Mouse (Mus musculus) liver, postnatal 0 days (tissue): ENCODE results near the gene Gm21188. TPM values are rescaled to one million over a fixed set of nuclear protein-coding genes. Genes with fewer than 3 reads are reported as not detected.
"Not testable (repeated sequence)": the region's sequence is repeated elsewhere in the genome, so short reads cannot be mapped to it uniquely, and the experiment has no call there.

ENCODE experiments used
- ATAC-seq: fragments of 200-750 bp; cut with Nextera tagmentation; 2 replicates; pipeline ENCODE4 v1.8.0; 2017; ENCODE audit warnings: mild to moderate bottlenecking, moderate library complexity
- DNase-seq: peaks from one replicate; pipeline ENCODE4 v3.0.0-alpha.2; 2016
- H3K27ac ChIP-seq: fragments of 300-500 bp; sonication (generic); 2 replicates; pipeline ENCODE4 v1.5.1; 2014; ENCODE audit warnings: antibody characterized with exemption, moderate library complexity, mild to moderate bottlenecking, low read depth
- H3K27me3 ChIP-seq: fragments of 300-500 bp; sonication (generic); 2 replicates; pipeline ENCODE4 v1.6.1; 2014; ENCODE audit warnings: low read length, control low read depth, mixed read lengths; ENCODE audit not compliant: insufficient read depth
- H3K36me3 ChIP-seq: fragments of 300-500 bp; sonication (generic); replicated peaks from 2 replicates; pipeline ENCODE4 v1.6.1; 2014; ENCODE audit warnings: mild to moderate bottlenecking, control low read depth, low read length, moderate library complexity, mixed read lengths; ENCODE audit not compliant: insufficient read depth
- H3K4me1 ChIP-seq: fragments of 300-500 bp; sonication (generic); 2 replicates; pipeline ENCODE4 v1.6.1; 2014; ENCODE audit warnings: antibody characterized with exemption, mild to moderate bottlenecking, control low read depth; ENCODE audit not compliant: insufficient read depth
- H3K4me2 ChIP-seq: fragments of 300-500 bp; sonication (generic); 2 replicates; pipeline ENCODE4 v1.6.1; 2014; ENCODE audit warnings: low read depth, mild to moderate bottlenecking, low read length, moderate library complexity, mixed read lengths
- H3K4me3 ChIP-seq: fragments of 300-500 bp; sonication (generic); 2 replicates; pipeline ENCODE4 v1.5.1; 2014; ENCODE audit warnings: low read depth, low read length
- H3K9ac ChIP-seq: fragments of 300-500 bp; sonication (generic); replicated peaks from 2 replicates; pipeline ENCODE4 v1.6.1; 2014; ENCODE audit warnings: mild to moderate bottlenecking, moderate library complexity
- H3K9me3 ChIP-seq: fragments of 300-500 bp; sonication (generic); 2 replicates; pipeline ENCODE4 v1.6.1; 2016; ENCODE audit warnings: mild to moderate bottlenecking, control low read depth, low read length, mixed read lengths
- CTCF ChIP-seq: sonication (generic); IDR thresholded peaks from 2 replicates; pipeline ENCODE4 v1.5.1; 2016; ENCODE audit warnings: antibody characterized with exemption, low read depth
- WGBS: fragments of 180-500 bp; shearing (Covaris S2); extraction: QIAGEN DNeasy Blood & Tissue Kit; methylation state at CpG from one replicate; pipeline ENCODE4 v1.1.7; 2014; ENCODE audit not compliant: insufficient replicate concordance; 5-methylcytosine and 5-hydroxymethylcytosine counted together
- polyA plus RNA-seq: library from polyadenylated mRNA; unstranded; fragments of >200 nt; fragmentation: Nextera tagmentation; extraction: Ambion mirVana; gene quantifications from 2 replicates; pipeline ENCODE4 v1.2.1, GENCODE M21; 2015

The Gm21188 gene
- polyA plus RNA-seq, 1 experiment from 2014 or later = 1.3 TPM

DNA sequence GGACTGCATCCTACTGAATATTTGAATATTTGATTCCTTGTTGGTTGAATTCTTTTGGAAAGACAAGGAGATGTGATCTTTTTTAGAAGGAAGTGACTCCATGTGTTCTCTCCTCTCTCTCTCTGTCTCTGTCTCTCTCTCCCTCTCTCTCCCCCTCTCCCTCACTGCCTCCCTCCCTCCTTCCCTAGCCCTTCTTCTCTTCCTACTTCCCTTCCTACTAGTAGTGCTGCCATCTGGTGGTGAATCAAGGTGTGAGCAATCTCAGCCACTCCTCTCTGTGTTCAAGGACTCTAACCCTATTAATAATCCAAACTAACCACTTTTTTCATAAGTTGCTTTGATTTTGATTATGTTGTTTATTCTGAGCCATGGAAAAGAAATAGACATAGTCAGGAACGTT lies 30.5 kb downstream of the Gm21188 start:
- WGBS = no CpG with 5 or more reads among the region's 1 CpGs

DNA sequence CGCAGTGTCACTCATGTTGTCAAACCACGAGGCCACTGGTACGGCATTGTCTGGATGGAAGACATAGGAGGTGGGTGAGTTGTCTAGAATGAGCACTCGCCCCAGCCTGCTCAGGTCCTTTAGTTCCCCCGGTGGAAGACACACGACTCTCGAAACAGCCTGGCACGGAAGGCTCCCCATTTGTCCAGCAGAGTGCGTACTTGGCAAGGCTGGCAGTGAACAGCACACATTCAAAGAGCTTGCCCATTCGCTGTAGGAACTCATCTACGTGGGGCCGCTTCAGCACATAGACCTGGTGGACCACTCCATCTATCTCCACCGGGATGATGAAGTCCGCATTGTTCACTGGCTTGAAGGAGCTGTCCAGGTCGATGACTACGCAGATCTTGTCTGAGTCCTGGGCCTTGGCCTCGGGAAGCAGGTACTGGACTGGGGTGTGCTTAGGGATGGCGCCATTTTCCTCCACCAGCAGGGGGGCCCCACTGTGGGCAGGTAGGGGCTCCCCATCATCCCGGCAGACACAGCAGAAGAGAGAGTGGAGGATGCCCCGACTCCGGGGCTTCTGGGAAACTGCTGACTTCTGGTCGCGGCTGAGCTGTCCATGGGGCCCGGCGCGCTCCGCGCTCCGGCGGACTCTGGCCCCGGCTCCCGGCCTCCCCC lies 36.5 kb downstream of the Gm21188 start:
- not testable (repeated sequence) for H3K4me3 ChIP-seq, H3K4me2 ChIP-seq, H3K27ac ChIP-seq, DNase-seq, H3K36me3 ChIP-seq, H3K4me1 ChIP-seq, H3K9ac ChIP-seq, H3K9me3 ChIP-seq, ATAC-seq, H3K27me3 ChIP-seq
- 3% methylated on average over 6 of the region's 32 CpGs for WGBS

More for the DNA sequence above, 30.5 kb downstream of the Gm21188 start:
- H3K4me1 ChIP-seq, H3K27me3 ChIP-seq, H3K4me2 ChIP-seq, ATAC-seq, H3K36me3 ChIP-seq, DNase-seq, H3K27ac ChIP-seq, H3K9me3 ChIP-seq, H3K4me3 ChIP-seq, H3K9ac ChIP-seq: not testable (repeated sequence)
- peak; percentile 47 for TF ChIP-seq CTCF

DNA sequence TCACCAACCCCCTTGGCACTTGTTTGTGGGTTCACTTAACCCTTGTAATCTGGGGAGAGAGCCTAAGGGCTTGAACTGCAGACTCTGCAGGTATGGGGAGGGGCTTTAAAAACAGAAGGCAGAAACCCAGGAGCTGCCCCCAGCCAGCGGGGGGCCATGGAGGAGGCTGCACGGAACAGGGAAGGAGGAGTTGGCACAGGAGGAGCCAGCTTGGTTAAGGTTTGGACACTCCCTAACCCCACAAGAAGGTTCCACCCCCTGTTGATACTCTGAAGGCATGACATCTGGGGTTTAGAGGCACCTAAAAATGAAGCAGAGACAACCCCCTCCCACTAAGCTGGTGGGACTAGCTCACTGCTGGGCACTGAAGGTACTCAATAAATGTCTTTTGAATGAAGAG lies 38.0 kb downstream of the Gm21188 start:
- H3K4me1 ChIP-seq, H3K27me3 ChIP-seq, H3K9me3 ChIP-seq, ATAC-seq, H3K36me3 ChIP-seq, H3K9ac ChIP-seq, DNase-seq, H3K27ac ChIP-seq, H3K4me2 ChIP-seq, H3K4me3 ChIP-seq: not testable (repeated sequence)
- WGBS = no CpG with 5 or more reads among the region's 2 CpGs

DNA sequence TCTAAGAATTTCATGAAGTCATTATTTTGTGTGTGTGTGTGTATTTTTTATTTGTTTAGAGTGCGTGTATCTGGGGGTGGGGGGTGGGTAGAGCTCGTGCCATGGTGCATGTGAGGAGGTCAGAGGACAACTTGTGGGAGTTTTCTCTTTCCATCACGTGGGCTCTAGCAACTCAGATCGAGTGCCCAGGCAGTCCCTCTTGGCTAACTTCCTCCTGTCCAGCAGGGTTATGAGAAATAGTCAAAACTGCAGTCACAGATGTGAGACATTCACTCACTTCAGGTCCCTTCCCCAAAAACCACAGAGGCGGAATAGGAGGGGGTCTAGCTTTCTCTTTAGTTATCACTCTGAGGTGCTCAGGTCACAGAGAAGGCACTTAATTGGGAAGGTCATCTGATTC lies 38.5 kb downstream of the Gm21188 start:
- H3K4me3 ChIP-seq, DNase-seq, H3K9ac ChIP-seq, H3K4me1 ChIP-seq, H3K27me3 ChIP-seq, H3K9me3 ChIP-seq, H3K4me2 ChIP-seq, ATAC-seq, H3K36me3 ChIP-seq, H3K27ac ChIP-seq: not testable (repeated sequence)
- WGBS = no CpG with 5 or more reads among the region's 5 CpGs

DNA sequence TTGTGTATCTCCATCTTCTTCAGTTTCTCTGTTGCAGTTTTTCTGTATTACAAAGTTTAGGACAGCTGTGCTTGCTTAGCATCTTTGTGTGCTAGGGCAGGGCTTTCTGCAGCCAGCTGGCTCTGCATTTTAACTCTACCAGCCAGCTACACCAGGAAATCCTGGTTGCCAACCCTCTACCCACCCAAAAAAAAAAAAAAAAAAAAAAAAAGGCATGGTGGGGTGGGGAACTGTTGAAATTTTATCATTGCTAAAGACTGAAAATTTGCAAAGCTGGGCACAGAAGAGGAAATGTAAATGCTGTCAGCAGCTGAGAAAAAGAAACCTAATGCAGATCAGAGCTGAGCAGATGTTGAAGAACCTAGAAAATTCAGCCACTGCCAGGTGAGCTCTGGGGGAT lies 41.9 kb downstream of the Gm21188 start:
- H3K9ac ChIP-seq, H3K4me2 ChIP-seq, DNase-seq, H3K36me3 ChIP-seq, ATAC-seq, H3K27ac ChIP-seq, H3K27me3 ChIP-seq, H3K4me3 ChIP-seq, H3K4me1 ChIP-seq, H3K9me3 ChIP-seq: not testable (repeated sequence)

DNA sequence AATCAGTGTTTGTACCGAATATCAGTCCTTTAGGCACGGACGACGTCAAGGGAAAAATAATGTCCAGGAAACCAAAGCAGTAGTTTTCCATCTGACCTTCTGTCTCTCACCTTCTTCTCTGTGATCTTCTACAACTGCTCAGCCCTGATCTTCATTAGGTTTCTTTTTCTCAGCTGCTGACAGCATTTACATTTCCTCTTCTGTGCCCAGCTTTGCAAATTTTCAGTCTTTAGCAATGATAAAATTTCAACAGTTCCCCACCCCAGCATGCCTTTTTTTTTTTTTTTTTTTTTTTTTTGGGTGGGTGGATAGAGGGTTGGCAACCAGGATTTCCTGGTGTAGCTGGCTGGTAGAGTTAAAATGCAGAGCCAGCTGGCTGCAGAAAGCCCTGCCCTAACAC lies 52.8 kb downstream of the Gm21188 start:
- not testable (repeated sequence) for H3K4me1 ChIP-seq, H3K4me2 ChIP-seq, H3K36me3 ChIP-seq, H3K27me3 ChIP-seq, H3K9me3 ChIP-seq, H3K4me3 ChIP-seq, DNase-seq, H3K9ac ChIP-seq, ATAC-seq, H3K27ac ChIP-seq
- no CpG with 5 or more reads among the region's 4 CpGs for WGBS

DNA sequence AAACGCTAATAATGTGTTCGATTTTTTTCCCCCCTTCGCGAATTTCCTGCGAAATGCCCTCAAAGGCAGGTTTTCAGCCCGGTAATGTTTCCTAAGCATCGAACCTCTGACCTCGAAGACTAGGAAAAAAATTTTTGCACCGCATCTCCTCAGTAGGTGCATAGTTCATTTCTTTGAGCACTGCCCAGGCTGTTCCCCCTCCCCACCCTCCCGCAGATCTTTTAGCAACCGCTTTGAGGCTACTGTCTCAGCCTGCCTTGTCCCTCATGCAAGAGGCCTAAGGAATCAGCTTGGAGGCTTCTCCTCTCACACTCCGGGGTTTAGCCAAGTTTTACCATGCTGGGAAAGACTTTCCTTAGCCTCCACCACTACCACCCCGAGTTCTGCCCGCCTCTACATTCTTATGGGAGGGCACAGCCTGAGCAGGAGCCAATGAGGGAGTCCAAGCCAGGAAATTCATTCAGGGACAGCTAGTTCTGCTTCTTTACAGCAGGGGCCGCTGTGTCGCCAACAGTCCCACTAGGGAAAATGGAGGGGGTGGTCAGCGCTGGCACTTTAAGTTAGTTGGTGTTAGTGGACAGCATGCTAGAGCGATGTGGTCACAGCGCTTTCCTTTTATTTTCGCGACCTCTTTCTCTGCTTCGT lies 53.4 kb downstream of the Gm21188 start:
- H3K4me2 ChIP-seq, H3K27me3 ChIP-seq, H3K4me1 ChIP-seq, H3K36me3 ChIP-seq, H3K4me3 ChIP-seq, H3K27ac ChIP-seq, H3K9me3 ChIP-seq, DNase-seq, H3K9ac ChIP-seq: not testable (repeated sequence)
- peak; percentile 53; the same call in 1 of the 2 replicates for ATAC-seq
- WGBS = no CpG with 5 or more reads among the region's 22 CpGs

DNA sequence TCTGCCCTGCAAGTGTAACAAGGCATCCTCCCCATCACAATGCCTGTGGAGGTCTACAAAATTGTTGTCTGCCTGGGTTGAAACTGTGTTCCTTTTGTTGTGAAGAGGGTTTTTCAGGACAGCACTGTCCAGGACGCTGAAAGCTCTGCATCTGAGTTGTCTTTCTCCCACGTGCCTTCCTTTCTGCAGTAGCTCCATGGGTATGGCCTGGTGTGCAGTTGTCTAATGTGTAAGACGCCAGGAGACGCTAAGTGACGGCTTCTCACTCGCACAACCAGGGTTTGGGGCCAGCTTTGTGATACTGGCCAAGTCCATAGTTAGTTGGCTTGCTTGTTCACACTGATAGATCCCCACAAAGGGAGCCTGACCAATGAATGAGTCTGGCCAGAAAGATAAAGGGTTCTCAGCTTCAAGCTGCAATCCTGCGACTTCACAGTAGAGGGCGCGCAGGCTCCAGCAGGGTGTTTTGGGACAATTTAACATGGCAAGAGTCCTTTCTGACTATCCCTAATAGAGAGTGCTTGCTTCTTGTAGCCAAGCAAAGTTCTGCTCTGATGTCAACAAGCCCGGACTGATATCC lies 60.0 kb downstream of the Gm21188 start:
- H3K4me3 ChIP-seq, H3K9ac ChIP-seq, H3K4me1 ChIP-seq, DNase-seq, H3K9me3 ChIP-seq, ATAC-seq, H3K4me2 ChIP-seq, H3K27ac ChIP-seq, H3K36me3 ChIP-seq, H3K27me3 ChIP-seq: not testable (repeated sequence)
- no CpG with 5 or more reads among the region's 10 CpGs for WGBS

GRCm38 (mm10) chr13:119991264-119991663 lies 60.7 kb downstream of the Gm21188 start:
- no CpG with 5 or more reads among the region's 13 CpGs for WGBS

More at GRCm38 (mm10) chr13:119991264-119991663, 60.7 kb downstream of the Gm21188 start:
- not testable (repeated sequence) for DNase-seq, H3K4me3 ChIP-seq, H3K4me2 ChIP-seq, H3K27ac ChIP-seq, H3K36me3 ChIP-seq, H3K27me3 ChIP-seq, H3K9me3 ChIP-seq, ATAC-seq, H3K4me1 ChIP-seq, H3K9ac ChIP-seq
